Mouse (Mus musculus): Measurements from ENCODE around the gene Zdhhc19.

DNA sequence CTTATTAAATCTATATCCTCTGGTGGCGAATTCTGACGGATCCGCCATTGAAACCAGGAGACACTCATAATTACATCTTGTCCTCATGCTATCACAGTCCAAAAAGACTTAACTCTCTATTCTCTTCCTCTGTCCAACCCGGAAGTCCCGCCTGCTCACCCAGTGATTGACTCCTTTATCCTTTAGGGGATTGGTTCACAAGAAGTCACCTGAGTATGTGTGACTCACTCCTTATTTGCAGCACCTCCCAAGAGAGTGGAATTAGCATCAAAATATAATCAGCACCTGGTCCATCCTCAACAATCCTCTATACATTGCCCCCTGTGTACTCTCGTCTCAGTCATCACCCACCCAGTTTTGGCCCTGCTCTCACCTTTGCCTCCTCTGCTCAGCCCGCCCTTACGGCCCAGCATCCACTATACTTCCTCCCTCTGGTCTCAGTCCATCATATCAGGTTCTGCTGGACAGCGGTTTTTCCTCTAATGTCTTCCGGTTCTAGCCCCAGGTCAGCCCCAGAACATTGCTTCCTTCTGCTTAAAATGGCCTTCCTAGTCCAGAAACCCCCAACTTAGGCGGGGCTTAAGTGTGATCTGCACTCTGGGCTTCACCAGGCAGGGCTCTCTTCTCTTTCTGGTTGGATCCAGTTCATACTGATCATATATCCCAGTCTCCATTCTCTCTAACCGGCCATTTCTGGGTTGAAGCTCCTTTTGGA lies 6.7 kb downstream of the Zdhhc19 start:
- TF ChIP-seq CTCF (IDR thresholded peaks at IDR 0.05) (no peak), EP300 (IDR thresholded peaks at IDR 0.05) (no peak)
